Mouse (Mus musculus): Measurements from ENCODE around the gene Dcaf12l1.
A peak's percentile ranks its signal among the peaks of the same experiment; 100 is the strongest.
"Not testable (repeated sequence)": the region's sequence is repeated elsewhere in the genome, so short reads cannot be mapped to it uniquely, and the experiment has no call there.

Gene Dcaf12l1

GRCm38 (mm10) chrX:44789761-44790411 is at the start of gene Dcaf12l1:
TSS of gene Dcaf12l1 (minus strand) at chrX:44790197.
- DNase-seq: peak; percentile 55

DNA sequence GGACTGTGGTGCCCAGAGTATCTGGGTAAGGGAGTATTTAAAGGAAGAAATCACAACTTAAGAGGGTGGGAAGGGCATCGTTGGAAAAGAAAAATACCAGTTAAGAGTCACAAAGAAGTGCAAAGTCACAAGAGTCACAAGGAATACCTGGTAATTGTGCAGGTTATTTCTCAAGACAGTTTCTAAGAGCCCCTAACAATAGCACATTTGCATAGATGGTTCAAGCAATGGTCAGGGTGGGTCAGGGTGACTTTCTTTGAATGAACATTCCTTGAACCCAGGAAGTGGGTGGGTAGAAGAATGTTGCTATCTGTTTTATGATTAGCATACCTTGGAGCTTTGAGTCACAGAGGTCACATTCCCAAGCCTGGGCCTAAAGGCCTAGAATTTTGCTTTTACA is 19.4 kb upstream of the Dcaf12l1 start:
- not testable (repeated sequence) for DNase-seq

GRCm38 (mm10) chrX:44789036-44789760 is 799 bp downstream of the Dcaf12l1 start:
- no peak for DNase-seq

All from right cerebral cortex, postnatal 25 days (tissue).